Mouse (Mus musculus): Measurements from ENCODE around the gene Fgf5.

Gene Fgf5

GRCm38 (mm10) chr5:98253838-98254821, at the start of gene Fgf5:
TSS of gene Fgf5 (plus strand) at chr5:98254184.
- DNase-seq, result no peak

DNA sequence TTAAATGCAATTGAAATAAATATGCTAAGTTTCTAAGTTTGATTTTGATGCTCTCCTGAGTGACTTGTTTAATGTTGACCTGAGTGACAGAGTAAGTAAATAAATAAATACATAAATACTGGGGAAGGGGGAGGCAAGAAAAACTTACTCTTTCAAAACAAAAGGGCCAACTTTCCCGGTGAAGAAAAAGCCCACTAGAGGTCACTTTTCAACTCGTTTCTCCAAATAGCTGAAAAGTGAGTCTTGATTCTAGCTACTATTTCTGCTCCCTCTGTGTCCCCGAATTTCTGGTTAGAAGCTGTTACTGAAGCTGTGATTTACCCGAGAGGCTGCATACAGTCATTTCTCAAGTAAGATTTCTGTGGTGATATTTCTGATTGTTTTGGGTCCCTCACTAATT, 41.5 kb upstream of the Fgf5 start:
- no peak for DNase-seq

- DNase-seq, result no peak
Observed at GRCm38 (mm10) chr5:98221956-98222355, 32.0 kb upstream of the Fgf5 start.

DNA sequence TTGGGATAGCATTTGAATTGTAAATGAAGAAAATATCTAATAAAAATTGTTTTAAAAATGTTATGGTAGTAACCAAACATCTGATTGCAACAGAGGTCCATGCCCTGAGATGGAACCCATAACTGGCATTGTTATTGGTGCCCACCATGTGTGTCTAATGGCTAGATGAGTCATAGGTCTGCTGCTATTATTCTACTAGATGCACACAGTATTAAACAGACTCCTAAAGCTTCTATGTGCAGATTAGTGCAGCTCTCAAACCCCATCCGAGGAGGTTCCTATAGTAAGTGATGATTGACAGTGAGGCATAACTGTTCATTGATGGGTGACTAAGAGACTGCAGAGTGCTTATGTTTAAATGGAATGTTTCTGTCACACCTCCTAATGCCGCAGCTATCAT, 27.3 kb upstream of the Fgf5 start:
- DNase-seq, result no peak

- DNase-seq, result no peak
Observed at GRCm38 (mm10) chr5:98229456-98229855, 24.5 kb upstream of the Fgf5 start.

GRCm38 (mm10) chr5:98238466-98238865, 15.5 kb upstream of the Fgf5 start:
- DNase-seq, result no peak

DNA sequence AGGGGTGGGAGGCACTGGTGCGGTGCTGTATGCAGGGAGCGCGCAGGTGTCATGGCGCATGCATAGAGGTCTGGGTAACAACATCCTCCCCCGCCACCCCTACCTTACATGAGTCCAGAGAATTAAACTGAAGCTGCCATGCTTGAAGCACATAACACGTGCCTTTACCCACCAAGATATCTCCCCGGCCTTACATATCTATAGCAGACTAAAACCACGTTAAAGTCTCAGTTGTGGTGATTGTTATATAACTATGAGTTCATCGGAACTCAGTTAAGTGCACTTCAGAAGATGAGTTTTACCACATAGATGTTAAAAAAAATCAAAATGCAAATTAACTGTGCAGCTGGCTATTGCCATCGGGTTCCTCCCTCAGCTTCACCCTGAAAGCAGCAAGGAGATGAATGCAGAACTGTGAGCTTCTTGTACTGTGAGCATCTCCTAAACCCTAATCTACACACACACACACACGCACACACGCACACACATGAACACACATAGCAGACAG, 12.6 kb upstream of the Fgf5 start:
- DNase-seq, result no peak

- no peak for DNase-seq
Observed at GRCm38 (mm10) chr5:98245303-98245702, 8.7 kb upstream of the Fgf5 start.

DNA sequence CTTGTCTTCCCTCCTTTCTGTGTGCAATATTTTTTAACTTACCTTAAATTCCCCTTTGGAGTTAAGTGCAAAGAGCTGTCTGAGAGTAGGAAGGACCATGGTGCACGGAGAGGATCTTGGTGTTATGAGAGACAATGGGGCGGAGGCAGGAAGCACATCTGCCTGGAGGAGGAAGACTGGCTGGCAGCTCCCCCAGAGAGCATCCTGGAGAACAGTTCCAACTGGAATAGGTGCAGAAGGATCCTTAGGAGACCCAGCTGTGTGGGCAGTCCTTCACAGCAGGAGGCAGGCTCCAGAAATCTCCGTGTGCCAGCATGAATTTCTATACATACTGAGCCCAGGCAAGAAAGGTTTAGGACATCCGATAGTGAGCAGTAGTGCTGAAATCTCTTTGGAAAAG, 8.0 kb upstream of the Fgf5 start:
- DNase-seq, result no peak

- no peak for DNase-seq
Observed at GRCm38 (mm10) chr5:98246826-98247225, 7.2 kb upstream of the Fgf5 start.

GRCm38 (mm10) chr5:98247516-98247915, 6.5 kb upstream of the Fgf5 start:
- no peak for DNase-seq

- DNase-seq, result no peak
Observed at GRCm38 (mm10) chr5:98253147-98253546, 837 bp upstream of the Fgf5 start.

DNA sequence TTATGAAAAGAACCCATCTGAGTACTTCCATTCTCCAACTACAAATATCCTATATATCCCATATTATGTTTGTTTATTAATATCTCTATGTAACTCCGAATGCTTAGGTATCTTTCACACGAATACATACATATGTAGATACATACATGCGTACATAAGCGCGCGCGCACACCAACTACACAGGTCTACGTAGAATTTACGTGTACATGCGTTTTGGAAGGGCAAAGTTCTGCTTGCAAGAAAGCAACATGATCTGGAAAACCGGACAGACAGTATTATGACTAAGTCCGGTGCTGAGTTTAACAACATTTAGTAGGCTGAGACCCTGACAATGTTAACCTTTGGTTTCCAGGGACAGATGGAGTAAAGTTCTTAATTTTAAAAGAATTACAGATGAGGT, 1.2 kb downstream of the Fgf5 start:
- DNase-seq, result no peak

DNA sequence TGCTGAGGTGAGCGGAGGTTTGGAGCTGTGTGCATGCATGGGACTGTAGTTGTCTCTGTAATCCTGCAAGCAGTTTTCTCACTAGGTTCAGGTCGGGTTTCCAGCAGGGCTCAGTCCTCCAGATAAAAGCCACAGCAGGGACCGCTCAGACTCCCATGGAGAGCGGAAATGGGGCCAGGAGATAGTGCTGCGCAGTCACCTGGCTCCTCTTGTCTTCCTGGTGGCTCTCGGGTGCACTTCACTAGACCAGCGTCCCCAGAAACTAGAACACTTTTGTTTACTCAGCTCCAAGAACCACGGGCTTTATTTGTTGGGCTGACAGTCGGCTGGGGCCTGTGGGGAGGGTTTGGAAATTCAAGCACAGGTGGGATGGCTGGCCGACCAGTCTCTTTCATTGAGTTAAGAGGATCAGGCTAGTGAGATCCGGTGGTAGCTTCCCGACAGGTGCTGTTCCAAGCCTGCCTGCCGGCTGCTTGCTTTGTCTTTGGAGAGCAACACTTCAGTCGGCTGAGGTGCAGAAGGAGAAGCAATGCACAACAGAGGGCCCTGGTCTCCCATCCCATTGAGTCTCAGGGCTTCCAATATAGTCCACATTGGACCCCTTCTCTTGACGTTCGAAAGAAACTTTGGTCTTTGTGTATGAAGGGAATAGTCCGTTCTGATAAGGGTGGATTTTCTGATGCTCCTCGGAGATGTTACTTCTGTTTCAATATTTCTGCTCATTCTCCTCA, 1.9 kb downstream of the Fgf5 start:
- DNase-seq, result no peak

- no peak for DNase-seq
Observed at GRCm38 (mm10) chr5:98275318-98275818, 21.4 kb downstream of the Fgf5 start.

DNA sequence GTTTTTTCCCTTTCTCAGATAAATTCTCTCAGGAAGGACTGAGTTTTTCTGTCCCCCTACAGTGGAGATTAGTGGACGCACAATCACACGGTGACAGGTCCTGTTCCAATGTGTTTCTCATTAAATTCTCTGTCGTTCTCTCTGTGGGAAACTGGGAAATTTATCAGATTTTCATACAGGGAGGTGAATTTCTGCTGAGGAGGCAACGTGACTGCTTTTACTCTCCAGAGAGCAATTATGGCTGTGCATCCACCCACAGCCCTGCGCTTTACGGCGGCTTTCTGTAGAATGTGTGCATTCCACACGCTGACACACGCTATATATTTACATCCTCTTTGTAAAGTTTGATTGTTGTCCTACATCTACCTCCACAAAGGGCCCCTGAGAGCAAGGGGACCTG, 28.0 kb downstream of the Fgf5 start:
- DNase-seq, result no peak

DNA sequence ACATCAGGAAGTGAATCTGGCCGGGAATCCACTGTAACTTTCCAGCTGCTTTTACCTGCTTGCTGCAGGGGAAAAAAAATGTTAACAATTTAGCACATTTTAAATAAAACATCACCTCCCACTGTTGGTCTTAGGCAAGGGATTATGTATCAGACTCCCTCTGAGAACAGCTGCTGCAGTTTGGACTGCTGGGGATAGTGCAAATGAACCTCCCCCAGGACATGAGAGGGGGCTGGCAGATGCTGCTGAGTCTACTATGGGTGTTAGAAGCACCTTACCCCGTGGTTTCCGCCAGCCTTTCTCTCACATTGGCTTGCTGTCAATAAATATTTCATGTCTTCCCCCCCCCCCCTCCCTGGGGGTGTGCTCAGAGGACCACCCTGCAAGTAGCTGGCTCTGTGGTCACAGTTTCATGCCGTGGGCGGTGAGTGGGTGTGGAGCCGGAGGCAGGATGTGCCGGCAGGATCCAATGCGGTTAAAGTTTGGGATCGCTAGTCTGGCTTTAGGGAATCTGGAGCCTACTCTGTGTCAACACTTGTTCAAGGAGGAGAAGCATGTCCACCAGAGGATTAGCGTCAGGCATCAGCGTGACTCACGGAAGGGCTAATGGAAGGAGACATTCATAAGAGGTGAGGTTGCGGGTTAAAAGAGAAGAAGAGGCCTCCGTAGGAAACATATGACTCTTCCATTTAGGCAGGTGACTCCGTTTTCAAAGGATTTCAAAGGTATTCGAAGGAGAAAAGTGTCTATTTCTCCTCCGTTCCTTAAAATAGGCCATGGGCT, 29.9 kb downstream of the Fgf5 start:
- no peak for DNase-seq

DNA sequence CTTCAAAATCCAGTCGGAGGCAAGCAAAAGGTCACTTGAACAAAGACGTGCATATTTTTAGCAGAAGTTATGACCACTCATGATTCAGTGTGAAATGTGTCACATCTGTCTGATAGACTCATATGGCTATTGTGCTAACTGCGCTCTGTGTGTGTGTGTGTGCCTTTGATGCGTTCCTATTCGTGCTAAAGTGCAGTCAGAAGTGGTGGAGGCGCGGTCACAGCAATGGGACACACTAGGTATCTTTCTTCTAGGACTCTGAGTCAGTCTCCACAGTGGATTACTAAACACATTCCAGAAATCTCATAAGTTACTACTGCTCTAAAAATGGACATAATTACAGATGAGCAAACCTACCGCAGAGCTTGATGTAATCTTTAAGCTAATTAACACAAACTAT, 36.7 kb downstream of the Fgf5 start:
- DNase-seq, result no peak

DNA sequence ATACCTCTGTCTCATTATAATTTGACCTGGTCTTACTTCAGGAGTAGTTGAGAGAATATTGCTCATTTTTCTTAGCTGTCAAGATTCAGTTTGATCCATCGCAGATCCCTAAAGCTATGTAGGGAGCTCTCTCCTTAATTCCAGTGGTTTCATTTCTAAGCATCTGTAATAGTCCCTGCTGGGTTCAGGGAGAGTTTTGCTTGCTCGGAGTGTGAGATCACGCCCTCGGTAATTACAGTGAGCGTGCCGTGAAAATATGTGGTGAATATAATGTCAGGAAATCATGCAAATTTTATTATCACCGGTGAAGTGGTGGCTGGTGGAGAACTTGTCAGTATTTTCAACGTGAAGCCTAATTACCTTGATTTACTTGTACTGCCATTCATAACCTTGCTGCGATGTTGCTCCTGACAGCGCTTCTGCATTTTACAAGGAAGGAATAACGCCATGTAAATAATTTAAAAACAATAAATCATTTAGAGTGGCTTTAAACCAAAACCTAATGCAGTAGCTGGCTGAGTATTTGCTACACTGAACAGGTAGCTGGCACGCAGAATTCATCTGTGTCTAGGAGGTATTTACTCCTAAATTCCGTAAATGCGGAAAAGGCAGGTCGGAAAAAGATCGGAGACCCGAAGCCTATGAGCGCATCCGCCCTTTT, 38.5 kb downstream of the Fgf5 start:
- no peak for DNase-seq

- DNase-seq, result no peak
Observed at GRCm38 (mm10) chr5:98293049-98293715, 39.2 kb downstream of the Fgf5 start.

DNA sequence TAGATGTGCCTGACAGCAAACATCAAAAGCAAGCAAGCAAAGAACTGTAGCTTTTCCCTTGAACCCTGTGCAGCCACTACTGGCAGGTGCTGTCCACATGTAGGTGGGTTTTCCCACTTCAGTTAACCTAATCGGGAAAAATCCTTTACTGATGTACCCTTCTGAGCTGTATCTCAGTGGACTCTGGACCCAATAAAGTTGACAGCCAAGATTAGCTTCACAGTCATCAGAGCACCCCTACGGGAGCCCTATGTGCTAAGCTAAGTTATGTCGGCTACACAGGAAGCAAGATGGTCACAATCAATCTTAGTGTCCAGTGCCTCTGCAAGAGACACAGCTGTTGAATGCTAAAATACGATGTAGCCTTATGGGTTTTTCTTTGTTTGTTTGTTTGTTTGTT, 46.1 kb downstream of the Fgf5 start:
- no peak for DNase-seq

DNA sequence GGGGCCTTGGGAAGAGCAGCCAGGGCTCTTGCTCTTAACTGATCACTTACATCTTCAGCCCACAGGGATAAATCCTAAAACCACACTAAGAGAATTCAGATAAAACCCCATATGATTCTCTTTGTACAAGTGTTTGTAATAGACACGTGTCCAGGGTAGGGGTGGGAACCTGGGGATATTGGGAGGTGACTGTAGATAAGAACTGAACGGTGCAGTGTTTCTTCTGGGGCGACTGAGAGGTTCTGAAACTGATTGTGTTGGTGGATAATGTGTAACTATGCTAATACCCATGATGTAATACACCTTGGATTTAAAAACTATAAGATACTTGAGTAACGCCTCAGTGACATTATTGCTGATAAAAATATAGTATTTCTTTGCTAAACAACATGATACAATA, 51.7 kb downstream of the Fgf5 start:
- no peak for DNase-seq
